Mouse (Mus musculus) limb, embryonic 10.5 days (tissue): ENCODE data around the gene Mdk. TPM values are rescaled to one million over a fixed set of nuclear protein-coding genes. Genes with fewer than 3 reads are reported as not detected.

Experiments used
- DNase-seq: peaks from one replicate; pipeline ENCODE4 v3.0.0-alpha.2; 2017; ENCODE audit warnings: low spot score
- H3K27ac ChIP-seq: fragments of 300-500 bp; sonication (generic); 2 replicates; pipeline ENCODE4 v1.5.1; 2016; ENCODE audit warnings: mild to moderate bottlenecking
- H3K27me3 ChIP-seq: fragments of 300-500 bp; sonication (generic); 2 replicates; pipeline ENCODE4 v1.6.1; 2016; ENCODE audit warnings: low read depth, mild to moderate bottlenecking; ENCODE audit not compliant: poor library complexity, severe bottlenecking
- H3K36me3 ChIP-seq: fragments of 300-500 bp; sonication (generic); 2 replicates; pipeline ENCODE4 v1.6.1; 2016; ENCODE audit warnings: mild to moderate bottlenecking, moderate library complexity
- H3K4me1 ChIP-seq: fragments of 300-500 bp; sonication (generic); 2 replicates; pipeline ENCODE4 v1.6.1; 2016
- H3K4me3 ChIP-seq: fragments of 300-500 bp; sonication (generic); 2 replicates; pipeline ENCODE4 v1.5.1; 2016; ENCODE audit warnings: mild to moderate bottlenecking, moderate library complexity
- H3K9me3 ChIP-seq: fragments of 300-500 bp; sonication (generic); replicated peaks from 2 replicates; pipeline ENCODE4 v1.6.1; 2016; ENCODE audit warnings: mild to moderate bottlenecking
- WGBS: fragments of 180-500 bp; shearing (Covaris S2); methylation state at CpG from one replicate; pipeline ENCODE4 v1.1.7; 2016; 5-methylcytosine and 5-hydroxymethylcytosine counted together
- polyA plus RNA-seq: library from polyadenylated mRNA; unstranded; fragments of >200 nt; fragmentation: Nextera tagmentation; extraction: Ambion mirVana; gene quantifications from 2 replicates; pipeline ENCODE4 v1.2.1, GENCODE M21; 2016

The Mdk gene
- polyA plus RNA-seq, 1 experiment from 2014 or later = 2,617 TPM

DNA sequence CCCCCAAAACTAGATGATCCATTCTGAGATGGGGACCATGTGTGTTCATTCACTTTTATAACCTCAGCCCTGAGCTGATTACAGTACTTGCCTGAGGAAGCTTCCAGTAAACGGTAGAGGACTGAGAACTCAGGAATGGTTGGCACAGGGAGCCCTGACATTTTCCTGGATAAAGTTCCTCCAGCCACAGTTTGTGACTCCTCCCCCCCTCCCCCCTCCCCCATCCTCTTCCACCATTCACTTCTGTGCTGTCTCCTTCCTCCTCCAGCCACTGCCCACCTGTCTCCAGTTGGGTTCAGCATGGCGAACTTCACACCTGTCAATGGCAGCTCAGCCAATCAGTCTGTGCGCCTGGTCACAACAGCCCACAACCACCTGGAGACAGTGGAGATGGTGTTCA, 5.1 kb downstream of the Mdk start, which contains the start of gene Chrm4:
Gene Chrm4 (plus strand): TSS at position 301 of the 400 bp plus-strand sequence.
- H3K9me3 ChIP-seq = no peaks in the 10 kb centered on the region
- WGBS = 91% methylated on average over 3 of the region's 3 CpGs
- H3K36me3 ChIP-seq = peaks cover 31% of the 10 kb centered on the region
- H3K27me3 ChIP-seq = peaks cover 36% of the 10 kb centered on the region
- no peak for DNase-seq
- H3K27ac ChIP-seq = 0 out of 2 replicates have a peak within 1 kb of the TSS, but pooled peaks have one; percentile 2
- 0 out of 2 replicates have a peak within 1 kb of the TSS, but pooled peaks have one; percentile 11 for H3K4me3 ChIP-seq
- peaks cover 59% of the 10 kb centered on the region for H3K4me1 ChIP-seq

DNA sequence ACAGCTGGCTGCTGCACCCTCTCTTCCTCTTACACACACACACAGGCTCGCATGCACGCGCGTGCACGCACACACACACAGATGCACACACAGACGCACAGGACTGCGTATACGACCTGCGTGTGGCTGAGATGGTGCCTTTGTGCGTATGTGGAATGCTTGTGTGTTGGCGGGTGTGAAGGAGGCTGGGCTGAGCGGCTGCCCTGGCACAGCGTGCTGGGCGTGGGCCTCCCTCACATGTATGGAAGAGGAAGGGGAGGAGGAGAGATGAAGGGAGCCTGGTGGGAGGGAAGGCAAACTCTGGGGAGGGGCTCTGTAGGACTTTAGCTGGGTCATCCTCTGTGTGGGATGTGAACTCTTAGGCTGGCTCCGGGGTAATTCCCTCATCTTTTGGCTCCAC, 6.7 kb downstream of the Mdk start:
- H3K4me1 ChIP-seq = peaks cover 63% of the 10 kb centered on the region
- WGBS = 83% methylated on average over 15 of the region's 15 CpGs
- DNase-seq = peak; percentile 29

GRCm38 (mm10) chr2:91924726-91925125, 7.4 kb downstream of the Mdk start:
- DNase-seq = no peak
- Histone ChIP-seq H3K27ac (no peak overlapping the region), H3K9me3 (no peaks in the 10 kb centered on the region), H3K36me3 (peaks cover 22% of the 10 kb centered on the region), H3K4me3 (no peak overlapping the region), H3K4me1 (peaks cover 60% of the 10 kb centered on the region), H3K27me3 (peaks cover 59% of the 10 kb centered on the region)
- 60% methylated on average over 1 of the region's 1 CpGs for WGBS

More for the DNA sequence above, 6.7 kb downstream of the Mdk start:
- Histone ChIP-seq H3K27ac (no peak overlapping the region), H3K4me3 (no peak overlapping the region), H3K9me3 (no peaks in the 10 kb centered on the region), H3K36me3 (peaks cover 26% of the 10 kb centered on the region), H3K27me3 (peaks cover 51% of the 10 kb centered on the region)

- Histone ChIP-seq H3K4me1 (peaks cover 50% of the 10 kb centered on the region), H3K27ac (no peak overlapping the region), H3K27me3 (peaks cover 59% of the 10 kb centered on the region), H3K9me3 (no peaks in the 10 kb centered on the region), H3K36me3 (peaks cover 15% of the 10 kb centered on the region), H3K4me3 (peak overlapping the region; percentile 61)
- WGBS = 6% methylated on average over 54 of the region's 54 CpGs
- DNase-seq = peak; percentile 83
Measured at GRCm38 (mm10) chr2:91923415-91924337, 8.4 kb downstream of the Mdk start.

DNA sequence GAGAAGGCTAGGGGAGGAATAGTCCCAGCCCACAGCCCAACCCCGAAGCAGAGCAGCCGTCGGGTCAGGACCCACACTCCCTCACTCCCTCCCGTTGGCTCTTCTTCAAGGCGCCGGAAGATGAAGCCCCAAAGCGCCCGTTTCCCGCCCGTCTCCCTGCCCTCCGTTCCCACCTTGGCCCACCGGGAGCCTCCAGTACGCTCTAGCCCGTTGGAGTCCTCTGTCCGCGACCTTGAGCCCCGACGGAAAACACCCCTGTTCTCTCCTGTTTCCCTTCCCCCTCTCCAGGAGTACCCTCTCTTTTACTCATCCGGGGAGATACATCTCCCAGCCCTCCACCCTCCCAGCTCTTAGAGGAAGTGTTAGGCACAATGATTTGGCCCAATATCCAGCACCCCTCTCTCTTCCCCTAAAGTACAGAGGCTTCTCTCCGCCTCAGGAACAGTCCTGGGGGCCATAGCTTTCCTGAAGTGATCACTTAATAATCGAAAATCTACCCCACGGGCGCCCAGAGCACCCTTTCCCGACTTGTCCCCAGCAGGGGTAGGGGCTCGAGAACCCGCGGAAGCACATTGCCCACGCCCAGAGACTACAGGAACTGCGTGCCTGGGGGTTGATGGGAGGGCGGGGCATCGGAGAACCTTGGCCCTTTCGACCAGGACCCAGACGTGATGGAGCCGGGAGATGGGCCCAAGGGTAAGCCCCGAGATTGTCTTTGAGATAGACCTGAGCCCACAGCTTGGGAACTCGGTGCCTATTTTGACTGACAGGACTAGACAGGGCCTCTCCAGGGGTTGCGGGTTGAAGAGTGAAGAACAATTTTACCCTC, 9.3 kb downstream of the Mdk start:
- DNase-seq = no peak
- H3K4me3 ChIP-seq = peak overlapping the region; percentile 61
- peaks cover 59% of the 10 kb centered on the region for H3K27me3 ChIP-seq
- peak overlapping the region; percentile 26; the same call in 1 of the 2 replicates for H3K27ac ChIP-seq
- no peaks in the 10 kb centered on the region for H3K9me3 ChIP-seq
- H3K4me1 ChIP-seq = peaks cover 41% of the 10 kb centered on the region
- 3% methylated on average over 37 of the region's 37 CpGs for WGBS
- H3K36me3 ChIP-seq = peaks cover 16% of the 10 kb centered on the region

DNA sequence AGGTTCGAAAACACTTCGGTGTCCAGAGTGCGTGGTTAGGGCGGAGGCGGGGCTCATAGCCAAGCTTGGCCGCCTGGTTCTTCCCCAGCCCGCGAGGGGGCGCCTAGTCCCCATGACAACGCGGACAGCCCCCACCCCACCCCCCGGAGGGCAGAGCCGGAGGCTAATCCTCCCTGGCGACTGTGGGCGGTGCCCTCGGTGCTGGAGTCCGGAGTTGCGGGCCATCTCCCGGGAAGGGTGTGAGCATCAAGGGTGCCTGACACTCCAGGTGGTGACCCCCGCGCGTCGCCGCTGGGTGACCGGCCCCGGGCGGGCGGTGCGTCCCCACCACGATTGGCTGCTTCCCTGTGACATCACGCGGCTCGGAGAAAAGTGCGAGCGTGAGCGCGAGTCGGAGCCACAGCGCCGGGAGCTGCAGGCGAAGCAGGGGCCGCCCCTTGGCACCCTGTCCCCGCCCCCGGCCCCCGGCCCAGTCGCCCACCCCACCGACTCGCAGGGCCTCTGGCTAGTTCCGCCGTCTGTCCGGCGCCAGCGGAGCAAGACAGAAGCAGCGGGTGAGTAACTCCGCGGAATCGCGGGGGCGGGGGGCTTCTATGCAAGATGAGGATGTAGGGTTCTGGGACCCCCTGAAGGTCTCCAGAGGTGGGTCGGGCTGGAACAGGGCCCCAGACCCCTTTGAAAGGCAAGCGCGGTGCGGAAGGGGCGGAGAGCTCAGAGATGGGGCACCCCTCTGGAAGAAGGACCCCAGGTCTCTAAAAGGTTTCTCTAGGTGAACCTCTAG, 10.1 kb downstream of the Mdk start:
- H3K4me1 ChIP-seq = peaks cover 36% of the 10 kb centered on the region
- peak; percentile 86 for DNase-seq
- peak overlapping the region; percentile 26; the same call in 1 of the 2 replicates for H3K27ac ChIP-seq
- WGBS = under 1% methylated on average over 64 of the region's 64 CpGs
- H3K36me3 ChIP-seq = peaks cover 21% of the 10 kb centered on the region
- no peaks in the 10 kb centered on the region for H3K9me3 ChIP-seq
- peak overlapping the region; percentile 61 for H3K4me3 ChIP-seq
- peaks cover 59% of the 10 kb centered on the region for H3K27me3 ChIP-seq

DNA sequence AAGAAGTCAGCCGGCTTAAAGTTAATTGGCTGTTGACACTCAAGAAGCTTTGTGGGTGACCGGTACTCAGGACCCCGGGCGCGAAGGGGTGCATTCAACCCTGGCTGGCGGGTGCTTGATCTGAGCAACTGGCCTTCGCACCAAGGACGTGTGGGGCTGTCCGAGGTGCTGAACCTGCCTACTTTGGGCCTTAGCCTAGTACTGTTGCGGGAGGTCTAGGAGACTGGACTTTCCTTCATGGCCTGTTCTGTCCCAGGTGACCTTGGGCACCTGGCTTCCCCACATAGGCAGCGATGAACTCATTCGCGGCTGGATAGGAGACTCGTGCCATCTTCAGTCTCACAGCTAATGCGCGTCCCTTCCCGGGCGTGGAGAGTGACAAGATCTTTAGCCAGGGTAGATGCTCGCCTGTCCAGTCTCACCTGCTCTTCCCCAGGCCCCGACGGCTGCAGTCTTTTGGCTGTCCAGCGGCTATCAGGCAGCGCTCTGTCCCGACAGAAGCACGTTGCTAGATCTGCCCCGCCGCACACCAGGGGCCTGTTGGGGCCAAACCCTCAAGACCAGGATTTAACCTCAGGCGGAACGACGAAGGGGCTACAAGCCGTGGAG, 10.8 kb downstream of the Mdk start:
- Histone ChIP-seq H3K27ac (0 out of 2 replicates have a peak overlapping the region, but pooled peaks have one; percentile 26), H3K27me3 (peaks cover 59% of the 10 kb centered on the region), H3K9me3 (no peaks in the 10 kb centered on the region), H3K4me1 (peaks cover 36% of the 10 kb centered on the region), H3K4me3 (peak overlapping the region; percentile 61), H3K36me3 (peaks cover 28% of the 10 kb centered on the region)
- peak; percentile 81 for DNase-seq
- WGBS = 4% methylated on average over 31 of the region's 31 CpGs

GRCm38 (mm10) chr2:91920130-91920529, 12.0 kb downstream of the Mdk start:
- Histone ChIP-seq H3K27me3 (peaks cover 55% of the 10 kb centered on the region), H3K4me1 (peaks cover 33% of the 10 kb centered on the region), H3K36me3 (peaks cover 39% of the 10 kb centered on the region), H3K4me3 (no peak overlapping the region), H3K27ac (no peak overlapping the region), H3K9me3 (no peaks in the 10 kb centered on the region)
- no peak for DNase-seq
- WGBS = 82% methylated on average over 4 of the region's 4 CpGs

- no peaks in the 10 kb centered on the region for H3K9me3 ChIP-seq
- H3K4me1 ChIP-seq = peaks cover 9% of the 10 kb centered on the region
- H3K36me3 ChIP-seq = peaks cover 68% of the 10 kb centered on the region
- peaks cover 25% of the 10 kb centered on the region for H3K27me3 ChIP-seq
- H3K27ac ChIP-seq = no peak overlapping the region
- DNase-seq = no peak
- WGBS = 90% methylated on average over 7 of the region's 7 CpGs
- H3K4me3 ChIP-seq = no peak overlapping the region
Measured at GRCm38 (mm10) chr2:91917096-91917495, 15.0 kb downstream of the Mdk start.

DNA sequence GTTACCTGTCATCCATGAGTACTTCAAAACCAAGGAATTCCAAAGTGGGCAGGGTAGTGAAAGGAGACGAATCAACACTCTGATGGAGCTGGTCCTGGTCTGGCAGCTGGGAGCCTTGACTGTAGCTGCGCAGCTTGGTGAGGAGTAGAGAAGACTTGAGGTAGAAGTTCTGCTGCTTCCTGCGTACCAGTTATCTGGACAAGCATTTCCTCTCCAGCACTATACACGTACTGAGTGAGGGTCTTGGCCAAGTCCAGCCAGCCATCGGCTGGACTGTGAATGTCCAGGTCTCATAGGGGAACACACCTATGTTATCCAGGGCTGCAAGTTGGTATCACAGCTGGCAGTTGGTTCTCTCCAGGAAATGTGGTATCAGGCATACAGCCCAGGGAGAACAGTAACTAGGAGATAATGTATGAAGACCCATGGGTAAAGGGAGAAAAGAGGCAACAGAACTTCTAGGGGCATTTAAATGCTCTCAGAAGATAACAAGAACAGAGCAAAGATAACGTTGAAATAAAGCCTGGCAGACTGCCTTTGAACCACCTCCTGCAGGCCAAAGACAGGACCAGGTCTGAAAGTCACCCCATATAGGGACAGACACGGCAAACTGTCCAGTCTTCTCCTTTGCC, 15.6 kb downstream of the Mdk start:
- Histone ChIP-seq H3K27ac (no peak overlapping the region), H3K4me3 (no peak overlapping the region), H3K4me1 (peaks cover 3% of the 10 kb centered on the region), H3K27me3 (peaks cover 18% of the 10 kb centered on the region), H3K9me3 (no peaks in the 10 kb centered on the region), H3K36me3 (peaks cover 74% of the 10 kb centered on the region)
- DNase-seq = no peak
- WGBS = 89% methylated on average over 7 of the region's 7 CpGs

GRCm38 (mm10) chr2:91913328-91914110, 18.6 kb downstream of the Mdk start:
- DNase-seq = no peak
- Histone ChIP-seq H3K36me3 (peaks cover 97% of the 10 kb centered on the region), H3K9me3 (no peaks in the 10 kb centered on the region), H3K4me1 (no peaks in the 10 kb centered on the region), H3K4me3 (no peak overlapping the region), H3K27ac (no peak overlapping the region), H3K27me3 (no peaks in the 10 kb centered on the region)
- 85% methylated on average over 7 of the region's 7 CpGs for WGBS
